Mouse (Mus musculus) kidney, adult 2 months (tissue): ENCODE measurements around the gene Igf2bp3.
A peak's percentile ranks its signal among the peaks of the same experiment; 100 is the strongest.

Experiments
- CTCF ChIP-seq: fragments of 200-500 bp; conservative IDR thresholded peaks from 2 replicates; pipeline ENCODE4 v1.5.1; 2011; ENCODE audit warnings: low read depth, mild to moderate bottlenecking, control low read depth, low read length, moderate library complexity, mixed read lengths; ENCODE audit not compliant: insufficient read depth, insufficient read length
- POLR2A ChIP-seq: fragments of 200-500 bp; IDR thresholded peaks from one replicate; pipeline ENCODE4 v1.6.1; 2011; ENCODE audit warnings: low read depth, low read length, control low read depth

DNA sequence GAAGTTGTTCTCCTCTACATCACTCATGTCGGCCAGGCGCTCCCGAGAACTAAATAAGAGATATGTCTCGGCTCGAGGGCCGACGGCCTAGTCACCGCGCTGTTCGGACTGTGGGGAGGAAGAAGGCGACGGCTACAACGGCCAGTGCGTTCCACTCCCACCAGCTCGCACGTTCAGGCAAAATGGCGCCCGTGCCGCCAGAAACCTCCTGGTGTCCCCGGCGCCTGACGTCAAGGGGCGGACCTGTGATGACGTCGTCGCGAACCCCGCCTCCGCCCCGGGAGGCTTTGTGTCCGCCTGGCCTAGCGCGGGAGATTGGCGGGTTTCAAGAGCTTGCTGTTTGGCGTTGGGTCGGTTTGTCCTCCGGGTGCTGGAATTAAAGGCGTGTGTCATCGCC, 49.1 kb upstream of the Igf2bp3 start, which contains the start of gene Tra2a:
- TF ChIP-seq POLR2A (peak; percentile 94), CTCF (no peak)
